Mouse (Mus musculus) yolk sac, embryonic 10.5 days (tissue): ENCODE measurements at regions not wholly inside any gene's neighbourhood (a gene's known extent, or its start where the extent isn't known, plus 50 kb on each side); places are given as distances from the start of the nearest gene placed in this dataset.

Experiments
- DNase-seq: peaks from one replicate; pipeline ENCODE4 v3.0.0-alpha.2; 2017; ENCODE audit warnings: low spot score

DNA sequence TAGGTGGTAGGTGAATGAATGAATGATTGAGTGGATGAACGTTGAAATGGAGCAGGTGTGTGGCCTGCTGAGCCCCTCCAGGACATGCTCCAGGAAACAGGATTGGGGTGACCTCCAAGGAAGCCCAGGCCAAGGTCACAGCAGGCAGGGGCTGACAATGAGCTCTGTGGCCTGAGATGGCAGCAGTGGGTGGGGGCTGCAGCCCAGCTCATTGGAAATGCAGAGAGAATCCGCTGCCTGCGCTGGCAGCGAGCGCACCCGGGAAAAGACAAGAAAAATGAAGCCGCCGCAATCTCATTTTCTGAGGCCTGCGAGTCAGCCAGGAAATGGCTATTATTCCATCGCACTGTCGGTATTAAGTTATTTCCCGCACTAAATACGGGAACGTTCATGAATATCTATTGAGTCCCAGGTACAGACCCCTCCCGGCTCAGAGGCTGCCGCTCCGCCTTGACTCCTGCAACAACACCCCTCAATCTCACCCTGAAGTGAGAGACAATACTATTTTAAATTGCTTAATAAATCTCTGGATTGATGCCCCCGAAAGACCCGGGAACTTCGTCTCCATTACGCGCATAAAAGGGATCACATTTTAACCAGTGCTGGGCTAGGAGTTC, 153.7 kb downstream of the Cryba4 start:
- no peak for DNase-seq

DNA sequence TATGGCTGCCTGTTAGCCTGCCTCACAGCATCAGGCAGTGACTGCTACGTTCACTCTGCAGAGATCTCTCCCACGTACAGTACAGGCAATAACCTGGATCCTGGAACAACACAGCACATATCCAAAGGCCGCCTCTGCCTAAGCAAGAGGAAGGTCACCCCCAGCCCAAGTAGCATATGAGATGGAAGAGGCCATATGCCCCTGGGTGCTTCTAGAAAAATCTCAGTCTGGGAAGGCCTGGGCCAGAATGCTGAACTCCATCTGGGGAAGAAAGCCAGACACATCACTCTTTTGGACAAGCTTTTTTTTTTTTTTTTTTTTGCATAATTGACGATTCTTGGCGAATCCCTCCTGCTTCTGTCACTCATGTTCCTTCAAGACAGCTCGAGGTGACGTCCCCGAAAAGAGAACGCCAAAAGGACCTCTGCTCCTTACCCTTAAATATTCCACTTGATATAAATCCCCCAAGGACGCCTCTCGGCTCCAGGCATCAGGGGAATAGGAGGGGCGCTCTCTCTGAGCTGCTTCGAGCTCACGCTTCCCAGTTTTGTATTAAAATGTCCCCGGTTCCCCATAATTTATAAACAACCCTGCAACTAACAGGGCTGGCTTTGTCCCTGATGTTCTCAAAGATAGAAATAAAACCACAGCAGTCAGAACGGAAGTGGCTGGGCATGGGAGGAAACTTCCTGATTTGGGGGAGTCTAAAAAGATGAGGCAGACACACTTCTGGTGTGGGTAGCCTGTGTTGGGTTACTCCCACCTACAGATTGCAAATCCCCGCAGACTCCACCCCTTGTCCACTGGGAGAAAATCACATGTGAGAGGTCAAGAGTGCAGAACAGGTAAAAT, 150.4 kb downstream of the Cryba4 start:
- no peak for DNase-seq

DNA sequence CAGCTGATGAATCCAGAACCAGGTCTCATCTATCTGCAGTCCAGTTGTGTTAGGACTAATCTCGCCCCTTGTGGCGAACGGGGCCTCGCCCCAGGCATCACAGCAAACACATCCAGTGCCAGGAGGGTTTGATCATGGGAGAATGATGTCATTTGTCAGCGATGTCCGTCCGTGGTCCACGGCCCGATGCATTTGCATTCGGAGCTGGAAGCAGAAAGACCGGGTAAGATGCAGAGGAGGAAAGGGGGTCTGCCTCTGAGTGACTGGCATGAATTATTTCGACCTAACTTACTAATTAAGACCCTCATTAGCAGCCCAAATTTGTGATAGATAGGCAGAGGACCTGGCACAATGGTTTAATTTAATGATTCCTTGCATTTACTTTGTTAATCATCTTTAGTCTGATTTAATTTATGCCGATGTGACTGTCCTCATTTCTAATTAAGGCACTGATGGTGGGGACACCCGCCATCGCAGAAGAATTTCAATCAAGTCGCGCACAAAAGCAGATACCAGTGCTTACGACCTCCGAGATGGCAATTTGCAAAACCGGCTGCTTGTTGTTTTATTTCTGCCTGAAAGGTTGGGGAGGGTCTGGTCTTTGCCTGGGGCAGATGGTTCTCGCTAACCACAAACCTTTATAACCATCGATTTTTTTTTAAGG, 141.9 kb downstream of the Cryba4 start:
- DNase-seq = no peak

DNA sequence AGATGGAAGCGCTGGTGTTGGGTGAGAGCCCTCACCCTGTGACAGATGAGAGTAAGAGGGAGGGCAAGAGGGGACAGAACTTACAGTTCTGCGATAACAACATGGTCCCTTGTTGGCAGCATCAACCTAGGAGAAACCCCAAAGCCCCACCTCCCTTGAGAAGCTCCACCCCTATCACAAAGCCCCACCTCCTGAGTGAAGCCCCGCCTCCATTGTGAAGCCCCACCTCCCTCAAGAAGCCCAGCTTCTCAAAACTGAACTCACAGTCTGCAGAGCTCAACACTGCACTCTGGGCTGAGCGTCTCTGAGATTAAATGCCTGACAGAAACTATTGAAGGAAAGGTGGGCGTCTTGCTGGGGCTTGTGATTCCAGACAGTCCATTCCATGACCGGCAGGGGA, 131.6 kb downstream of the Cryba4 start:
- no peak for DNase-seq

DNA sequence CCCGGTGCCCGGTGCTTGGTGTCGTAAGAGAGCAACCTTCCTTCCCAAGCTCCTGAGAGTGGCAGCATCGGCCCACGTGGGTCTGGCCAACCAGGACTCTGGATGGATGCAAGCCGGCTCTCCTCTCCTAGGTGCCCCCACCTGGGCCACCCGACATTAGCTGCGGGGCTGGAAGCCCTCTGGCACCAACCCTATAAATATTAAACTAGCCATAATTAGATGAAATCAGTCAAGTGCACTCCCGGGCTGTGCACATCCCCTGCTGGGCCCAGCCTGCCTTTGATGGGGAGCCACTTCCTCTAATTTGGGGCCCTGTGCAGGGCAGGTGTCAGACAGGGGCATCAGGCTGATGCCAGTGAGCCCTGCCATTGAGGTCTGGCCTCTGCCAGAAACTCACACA, 130.8 kb downstream of the Cryba4 start:
- no peak for DNase-seq

DNA sequence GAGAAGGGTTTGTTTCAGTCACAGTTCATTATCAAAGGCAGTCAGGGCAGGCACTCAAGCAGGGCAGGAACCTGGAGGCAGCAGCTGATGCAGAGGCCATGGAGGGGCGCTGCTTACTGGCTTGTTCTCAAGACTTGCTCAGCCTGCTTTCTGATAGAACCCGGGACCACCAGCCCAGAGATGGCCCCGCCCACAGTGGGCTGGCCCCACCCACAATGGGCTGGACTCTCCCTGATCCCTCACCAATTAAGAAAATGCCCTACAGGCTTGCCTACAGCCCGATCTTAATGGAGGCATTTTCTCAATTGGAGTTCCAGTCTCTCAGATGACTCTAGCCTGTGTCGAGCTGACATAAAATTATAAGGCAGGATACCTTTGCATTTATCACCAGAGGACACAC, 129.7 kb downstream of the Cryba4 start:
- no peak for DNase-seq

DNA sequence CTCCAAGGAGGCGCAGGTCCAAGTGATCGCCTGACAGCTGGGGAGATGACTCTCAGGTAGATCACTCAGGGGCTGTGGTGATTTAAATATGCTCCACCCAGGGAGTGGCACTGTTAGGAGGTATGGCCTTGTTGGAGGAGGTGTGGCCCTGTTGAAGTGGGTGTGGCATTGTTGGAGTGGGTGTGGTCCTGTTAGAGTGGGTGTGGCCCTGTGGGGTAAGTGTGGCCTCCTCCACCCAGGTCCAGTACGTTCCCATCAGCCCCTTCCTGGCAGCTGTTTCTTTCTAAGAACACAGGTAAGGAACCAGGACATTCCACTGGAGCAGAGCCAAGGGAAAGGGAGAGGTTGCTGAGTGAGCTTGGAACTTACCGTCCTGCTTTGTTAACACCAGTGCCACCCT, 125.1 kb downstream of the Cryba4 start:
- no peak for DNase-seq

DNA sequence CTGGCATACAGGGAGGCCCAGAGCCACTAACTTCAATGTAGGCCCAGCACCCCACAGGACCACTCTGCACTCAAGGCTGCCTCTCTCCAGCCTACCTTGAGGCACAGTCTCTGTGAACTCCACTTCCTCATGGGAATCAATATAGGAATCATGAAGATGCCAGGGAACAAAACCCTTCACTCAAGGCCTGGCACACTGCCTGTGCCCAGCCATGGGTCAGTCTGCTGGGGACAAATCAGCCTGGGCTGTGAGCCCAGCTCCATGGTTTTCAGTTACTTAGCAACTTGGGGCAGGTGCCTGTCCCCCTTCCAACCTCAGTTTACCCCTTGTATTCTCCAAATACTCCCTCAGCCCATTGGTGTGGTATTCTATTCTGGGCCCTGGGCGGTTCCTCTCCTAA, 119.6 kb downstream of the Cryba4 start:
- DNase-seq = no peak

DNA sequence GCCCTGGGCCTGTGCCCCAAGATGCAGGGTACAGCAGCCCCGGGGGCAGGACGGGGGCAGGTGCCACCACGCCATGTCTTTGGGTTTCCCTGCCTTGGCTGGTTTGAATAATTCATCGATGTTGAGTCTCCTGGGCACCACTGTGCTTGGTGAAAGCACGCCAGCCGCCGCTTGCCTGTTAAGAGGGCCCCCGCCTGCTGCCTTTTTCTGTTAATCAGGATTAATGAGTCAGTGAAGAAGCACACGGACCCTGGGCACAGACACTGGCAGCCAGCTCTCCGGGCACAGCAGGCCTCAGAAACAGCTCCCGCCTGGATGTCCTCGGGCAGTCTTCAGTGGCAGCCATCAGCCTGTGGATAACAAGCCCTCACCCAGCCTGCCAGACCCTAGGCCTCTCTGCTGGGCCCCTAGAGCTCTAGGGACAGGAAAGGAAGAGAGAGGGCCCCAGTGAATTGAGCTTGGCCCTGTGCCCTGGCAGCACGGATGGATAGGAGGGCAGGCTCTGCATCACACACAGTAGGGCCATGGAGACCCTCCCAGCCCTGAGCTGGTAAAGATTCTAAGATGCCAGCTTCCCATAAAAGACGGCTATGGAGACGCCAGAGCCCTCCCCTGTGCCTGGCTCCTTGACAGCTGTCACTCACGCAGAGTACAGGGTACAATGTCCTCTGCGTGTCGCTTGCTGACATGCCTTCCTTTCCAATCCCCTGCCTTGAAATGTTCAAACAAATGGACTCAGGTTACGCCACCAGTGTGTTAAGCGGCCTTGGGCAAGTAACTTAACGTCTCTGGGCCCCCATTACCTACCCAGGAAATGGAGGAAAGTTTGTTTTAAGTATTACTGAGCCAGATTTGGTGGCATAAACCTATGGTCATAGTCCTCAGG, 118.4 kb downstream of the Cryba4 start:
- no peak for DNase-seq

DNA sequence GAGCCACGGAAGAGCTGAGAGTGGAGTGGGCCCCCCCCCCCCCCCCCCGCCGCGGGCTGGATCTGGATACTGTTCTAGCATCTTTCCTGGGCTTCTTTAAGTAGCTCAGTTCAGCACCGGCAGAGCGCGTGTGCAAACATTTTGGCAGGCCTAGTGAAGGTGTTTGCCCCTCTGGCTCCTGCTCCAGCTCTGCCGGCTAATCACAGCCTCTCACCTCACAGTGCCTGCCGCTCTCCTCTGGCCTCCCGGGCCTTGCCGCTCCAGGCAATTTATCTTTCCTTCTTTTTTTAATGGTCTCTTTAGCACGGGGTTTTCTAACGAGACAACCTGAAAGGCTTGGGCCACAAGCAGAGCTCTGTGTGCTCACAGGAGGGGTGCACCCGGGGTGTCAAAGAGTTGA, 115.7 kb downstream of the Cryba4 start:
- no peak for DNase-seq

DNA sequence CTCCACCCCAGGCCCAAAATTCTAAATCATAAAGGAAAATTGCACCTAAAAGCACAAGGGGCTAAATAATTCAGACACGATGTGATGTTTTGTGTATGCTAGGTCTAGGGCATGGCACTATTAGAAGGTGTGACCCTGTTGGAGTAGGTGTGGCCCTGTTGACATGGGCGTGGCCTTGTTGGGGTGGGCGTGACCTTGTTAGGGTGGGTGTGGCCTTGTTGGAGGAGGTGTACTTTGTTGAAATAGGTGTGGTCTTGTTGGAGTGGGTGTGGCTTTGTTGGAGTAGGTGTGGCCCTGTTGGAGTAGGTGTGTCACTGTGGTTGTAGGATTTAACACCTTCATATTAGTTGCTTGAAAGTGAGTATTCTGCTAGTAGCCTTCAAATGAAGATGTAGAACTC, 114.1 kb downstream of the Cryba4 start:
- no peak for DNase-seq

DNA sequence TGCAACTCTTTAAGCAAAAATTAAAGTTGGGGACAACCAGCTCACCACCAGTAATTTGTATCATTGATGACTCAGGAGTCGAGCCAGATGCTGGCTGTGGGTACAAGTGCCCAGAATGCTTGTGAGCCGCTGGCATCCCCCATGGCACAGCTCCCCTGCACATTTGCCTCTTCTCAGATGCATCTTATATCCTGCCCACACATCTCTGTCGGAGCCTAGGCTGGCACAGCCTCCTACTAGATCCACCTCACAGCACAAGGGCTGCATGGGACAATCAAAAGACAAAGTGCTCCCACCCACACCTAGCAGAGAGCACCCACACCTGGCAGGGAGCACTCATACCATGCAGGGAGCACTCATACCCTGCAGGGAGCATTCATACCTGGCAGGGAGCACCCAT, 109.6 kb downstream of the Cryba4 start:
- DNase-seq = no peak

DNA sequence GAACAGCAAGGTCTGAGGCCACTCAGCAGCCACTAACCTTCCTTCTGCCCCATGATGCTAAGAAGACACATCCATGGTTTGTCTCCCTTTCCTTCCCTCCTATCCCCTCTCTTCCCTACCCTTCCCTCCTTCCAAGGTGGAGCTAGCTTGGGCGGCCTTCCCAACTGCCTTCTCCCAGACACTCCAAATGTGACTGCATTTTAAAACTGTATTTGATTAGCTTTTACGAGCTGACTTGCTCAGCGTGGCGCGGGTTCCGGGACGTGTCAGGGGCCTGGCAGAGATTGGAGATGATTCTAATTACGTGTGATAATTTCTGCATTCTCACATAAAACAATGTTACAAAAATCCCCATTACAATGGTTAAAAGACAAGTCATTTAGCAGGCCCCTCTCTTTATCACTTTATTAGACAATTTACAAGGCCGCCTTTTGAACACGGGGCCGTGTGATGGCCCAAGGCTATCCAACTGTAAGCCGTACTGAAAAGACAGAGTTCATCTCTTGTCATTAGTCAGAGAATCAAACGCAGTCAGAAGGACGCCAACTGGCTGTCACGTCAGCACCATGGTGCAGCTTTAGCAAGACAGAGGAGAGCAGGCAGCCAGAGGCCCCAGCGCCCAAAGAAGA, 108.2 kb downstream of the Cryba4 start:
- no peak for DNase-seq

DNA sequence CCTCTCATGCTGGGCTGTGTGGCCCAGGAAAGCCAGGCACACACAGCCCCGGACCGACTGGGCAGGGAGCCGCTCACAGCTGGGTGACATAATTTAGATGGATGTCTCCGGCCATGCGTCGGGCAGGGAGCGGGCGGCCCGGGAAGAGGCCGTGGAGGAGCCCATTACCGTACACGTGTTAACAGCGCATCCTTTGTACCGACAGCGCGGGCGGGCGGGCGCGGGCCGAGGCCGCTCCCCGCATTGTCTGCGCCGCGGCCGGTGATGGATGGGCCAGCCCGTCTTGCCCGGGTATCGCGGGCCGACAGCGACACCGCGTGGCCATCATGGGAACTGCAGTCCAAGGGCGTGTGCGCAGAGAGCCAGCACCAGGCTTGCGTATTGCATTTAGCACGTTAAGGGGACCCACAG, 98.6 kb downstream of the Cryba4 start:
- DNase-seq = peak; percentile 64

DNA sequence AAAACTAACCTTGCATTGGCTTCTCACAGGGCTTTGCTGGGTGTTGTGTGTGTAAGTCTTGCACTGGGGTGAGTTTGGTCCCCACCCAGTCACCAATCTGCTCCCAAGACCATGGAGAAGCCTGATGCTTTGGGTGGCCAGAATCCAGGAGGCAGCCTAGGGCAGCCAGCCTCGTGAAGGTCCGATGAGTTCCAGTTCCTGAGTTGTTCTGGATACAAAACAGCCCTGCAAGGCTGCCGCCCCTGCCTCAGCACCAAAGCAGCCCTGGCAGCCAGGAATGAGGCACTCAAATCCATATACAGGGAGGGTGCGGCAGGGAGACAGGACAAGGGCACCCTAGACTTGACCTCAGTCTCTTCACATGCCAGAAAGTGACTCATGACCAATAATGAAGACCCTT, 97.7 kb downstream of the Cryba4 start:
- no peak for DNase-seq

DNA sequence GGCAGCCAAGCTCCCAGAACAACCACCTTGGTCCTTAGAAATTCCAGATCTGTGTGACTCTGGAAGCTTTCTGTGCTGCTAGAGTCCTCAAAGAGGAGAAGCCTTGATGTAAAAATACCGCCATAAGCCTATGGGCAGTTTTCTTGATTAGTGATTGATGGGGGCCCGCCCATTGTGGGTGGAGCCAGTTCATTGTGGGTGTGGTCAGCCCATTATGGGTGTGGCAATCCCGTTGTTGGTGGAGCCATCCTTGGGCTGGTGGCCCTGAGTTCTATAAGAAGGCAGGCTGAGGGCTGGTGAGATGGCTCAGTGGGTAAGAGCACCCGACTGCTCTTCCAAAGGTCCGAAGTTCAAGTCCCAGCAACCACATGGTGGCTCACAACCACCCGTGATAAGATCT, 97.3 kb downstream of the Cryba4 start:
- no peak for DNase-seq

DNA sequence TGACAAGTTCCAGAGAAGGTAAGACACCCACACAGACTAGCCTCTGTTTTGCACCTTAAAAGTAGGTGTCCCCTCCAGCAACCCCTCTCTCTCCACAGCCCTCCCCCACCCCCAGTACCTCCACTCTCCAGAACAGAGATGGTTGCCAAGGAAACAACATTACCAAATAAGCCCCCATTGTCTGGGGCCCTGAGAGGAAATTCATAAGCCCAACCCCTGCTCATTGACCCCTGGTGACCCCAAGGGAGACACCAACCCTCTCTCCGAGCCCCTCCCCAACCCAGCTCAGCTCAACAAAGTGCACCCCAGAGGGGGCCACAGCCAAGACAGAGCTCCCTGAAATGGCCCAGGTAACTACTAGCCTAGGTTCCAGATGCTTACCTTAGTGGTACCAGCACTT, 96.3 kb downstream of the Cryba4 start:
- DNase-seq = no peak

DNA sequence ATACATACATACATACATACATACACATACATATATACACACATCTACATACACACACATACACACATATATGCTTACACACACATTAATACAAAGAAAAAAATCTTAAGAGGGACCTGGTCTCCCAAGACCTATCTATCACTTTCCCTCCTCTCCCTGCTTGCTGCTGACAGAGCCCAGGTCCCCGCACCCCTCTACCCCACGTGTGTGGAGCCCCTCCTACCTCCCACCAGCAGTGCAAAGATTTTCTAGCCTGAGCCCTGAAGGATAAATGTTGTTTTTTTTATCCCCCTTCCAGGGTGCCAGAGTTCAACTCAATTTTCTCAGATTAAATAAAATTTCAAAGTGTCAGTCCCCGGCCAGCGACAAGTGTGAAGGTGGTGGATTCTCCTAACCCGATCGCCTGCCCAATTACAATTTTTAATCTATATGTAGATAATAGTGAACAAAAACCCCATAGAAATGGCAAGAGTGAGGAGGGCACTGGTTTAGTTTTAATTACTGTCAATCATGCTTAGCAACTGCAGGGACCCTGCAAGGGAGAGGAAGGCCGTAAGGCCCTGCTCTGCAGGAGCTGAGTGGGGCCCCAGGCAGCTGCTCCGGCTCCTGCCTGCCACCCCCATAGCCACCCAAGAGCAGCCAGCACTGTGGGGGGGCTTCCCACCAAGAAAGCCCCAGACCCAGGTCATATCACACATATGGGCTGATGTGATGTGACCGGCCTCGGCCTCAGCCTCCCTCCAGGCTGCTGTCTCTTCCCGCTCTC, 85.7 kb downstream of the Cryba4 start:
- DNase-seq = no peak

DNA sequence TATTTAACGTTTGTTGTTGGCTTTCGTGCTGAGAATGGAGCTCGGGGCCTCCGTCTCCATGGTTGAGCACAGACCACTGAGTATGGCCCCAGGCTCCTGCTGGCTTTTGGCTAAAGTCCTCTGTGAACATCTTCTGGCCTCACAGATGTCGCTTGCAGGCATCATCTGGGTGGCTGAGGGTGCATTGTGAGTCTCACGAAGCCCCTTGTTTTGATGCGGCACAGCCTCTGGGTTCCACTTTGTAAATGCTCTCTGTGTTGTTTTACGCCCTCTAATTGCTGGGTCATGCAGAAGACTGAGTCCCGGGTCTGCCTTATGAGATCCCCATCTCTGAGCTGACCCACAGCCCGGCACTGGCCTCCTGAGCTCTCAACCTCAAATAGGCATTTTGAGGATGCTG, 84.5 kb downstream of the Cryba4 start:
- DNase-seq = no peak

DNA sequence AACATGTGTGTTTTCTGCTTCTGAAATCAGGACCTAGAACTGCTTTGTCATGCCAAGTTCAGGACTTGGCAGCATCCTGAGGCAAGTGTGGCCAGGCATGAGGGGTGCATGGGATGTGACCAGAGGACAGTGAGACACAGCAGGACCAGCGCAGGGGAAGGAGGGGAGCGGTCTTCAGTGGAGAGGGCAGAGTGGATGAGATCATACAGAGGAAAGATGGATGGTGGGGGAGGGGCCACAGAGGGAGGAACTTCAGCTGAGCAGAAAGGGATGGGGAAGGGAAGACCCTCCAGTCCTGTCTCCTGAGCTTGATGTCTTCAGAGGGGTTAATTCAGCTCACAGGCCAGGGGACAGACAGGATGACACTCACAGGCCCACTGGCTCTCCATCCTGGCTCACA, 81.0 kb downstream of the Cryba4 start:
- no peak for DNase-seq
